Mouse (Mus musculus) spleen, adult 2 months (tissue): ENCODE measurements around the gene Acsf3.

Experiments used
- CTCF ChIP-seq: fragments of 200-500 bp; IDR thresholded peaks from 2 replicates; pipeline ENCODE4 v1.5.1; 2011; ENCODE audit warnings: mild to moderate bottlenecking, inconsistent platforms; ENCODE audit not compliant: insufficient read depth, insufficient read length, insufficient replicate concordance; ENCODE audit errors: extremely low read depth
- POLR2A ChIP-seq: fragments of 200-500 bp; IDR thresholded peaks from 2 replicates; pipeline ENCODE4 v1.6.1; 2011; ENCODE audit warnings: low read depth, low read length, inconsistent platforms

DNA sequence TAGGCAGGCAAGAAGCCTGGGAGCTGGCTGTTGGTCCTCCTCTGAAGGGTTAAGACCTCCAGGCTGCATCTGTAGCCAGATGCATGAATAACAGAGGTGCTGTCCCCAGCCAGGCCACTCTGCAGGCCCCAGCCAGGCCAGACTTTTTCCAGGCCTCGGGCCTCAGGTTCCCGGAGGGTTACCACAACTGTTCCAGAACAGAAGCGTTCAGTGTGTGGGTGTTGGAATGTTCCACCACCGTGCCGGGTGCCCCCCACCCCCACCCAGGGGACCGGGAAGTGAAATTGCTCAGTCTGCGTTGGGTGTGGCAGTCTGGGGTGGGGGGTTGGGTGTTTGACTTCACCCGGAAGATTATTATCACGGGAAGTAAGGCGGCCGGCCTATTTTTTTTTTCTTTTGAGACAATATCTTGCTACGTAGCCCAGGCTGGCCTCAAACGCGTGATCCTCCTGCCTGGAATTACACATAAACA is 12.0 kb upstream of the Acsf3 start:
- no peak for TF ChIP-seq CTCF
- no peak for TF ChIP-seq POLR2A
